Mouse (Mus musculus): ENCODE measurements around the gene Arsj.

- TF ChIP-seq EP300 (IDR thresholded peaks at IDR 0.05) (no peak), CTCF (IDR thresholded peaks at IDR 0.05) (no peak)
These were observed 15.8 kb downstream of the Arsj start for GRCm38 (mm10) chr3:126379252-126379651.

Data from lung, postnatal 0 days (tissue).